Mouse (Mus musculus) embryonic facial prominence, embryonic 11.5 days (tissue): ENCODE results near the gene Zfp777. TPM values are rescaled to one million over a fixed set of nuclear protein-coding genes. Genes with fewer than 3 reads are reported as not detected.

Experiments
- ATAC-seq: fragments of 200-750 bp; cut with Nextera tagmentation; replicated peaks from 2 replicates; pipeline ENCODE4 v1.8.0; 2017; ENCODE audit warnings: low read depth; ENCODE audit not compliant: insufficient number of reproducible peaks, low FRiP score, low TSS enrichment
- DNase-seq: peaks from one replicate; pipeline ENCODE4 v3.0.0-alpha.2; 2015; ENCODE audit warnings: low spot score
- H3K27ac ChIP-seq: fragments of 300-500 bp; sonication (generic); replicated peaks from 2 replicates; pipeline ENCODE4 v1.5.1; 2014; ENCODE audit warnings: mild to moderate bottlenecking, low read depth, low read length, control low read depth
- H3K27me3 ChIP-seq: fragments of 300-500 bp; sonication (generic); 2 replicates; pipeline ENCODE4 v1.6.1; 2014; ENCODE audit warnings: mild to moderate bottlenecking, low read length, moderate library complexity, mixed read lengths; ENCODE audit not compliant: control insufficient read depth, insufficient read depth
- H3K36me3 ChIP-seq: fragments of 300-500 bp; sonication (generic); replicated peaks from 2 replicates; pipeline ENCODE4 v1.6.1; 2014; ENCODE audit warnings: low read depth, mild to moderate bottlenecking, low read length, moderate library complexity, mixed read lengths; ENCODE audit not compliant: control insufficient read depth, insufficient read depth
- H3K4me1 ChIP-seq: fragments of 300-500 bp; sonication (generic); 2 replicates; pipeline ENCODE4 v1.6.1; 2014; ENCODE audit warnings: low read length, mixed read lengths; ENCODE audit not compliant: control insufficient read depth, insufficient read depth
- H3K4me2 ChIP-seq: fragments of 300-500 bp; sonication (generic); 2 replicates; pipeline ENCODE4 v1.6.1; 2014; ENCODE audit warnings: low read depth, mild to moderate bottlenecking, control low read depth, low read length, moderate library complexity
- H3K4me3 ChIP-seq: fragments of 300-500 bp; sonication (generic); 2 replicates; pipeline ENCODE4 v1.5.1; 2014; ENCODE audit warnings: low read depth, low read length, control low read depth
- H3K9ac ChIP-seq: fragments of 300-500 bp; sonication (generic); replicated peaks from 2 replicates; pipeline ENCODE4 v1.6.1; 2014; ENCODE audit warnings: mild to moderate bottlenecking, control low read depth, low read length
- H3K9me3 ChIP-seq: fragments of 300-500 bp; sonication (generic); replicated peaks from 2 replicates; pipeline ENCODE4 v1.6.1; 2016; ENCODE audit warnings: mild to moderate bottlenecking, low read length, inconsistent platforms, mixed read lengths; ENCODE audit not compliant: control insufficient read depth
- WGBS: fragments of 180-500 bp; shearing (Covaris S2); extraction: QIAGEN DNeasy Blood & Tissue Kit; methylation state at CpG from one replicate; pipeline ENCODE4 v1.1.7; 2014; 5-methylcytosine and 5-hydroxymethylcytosine counted together
- polyA plus RNA-seq: library from polyadenylated mRNA; unstranded; fragments of >200 nt; fragmentation: Nextera tagmentation; extraction: Ambion mirVana; gene quantifications from 2 replicates; pipeline ENCODE4 v1.2.1, GENCODE M21; 2014

Gene Zfp777
- polyA plus RNA-seq, 1 experiment from 2014 or later = 7.8 TPM

DNA sequence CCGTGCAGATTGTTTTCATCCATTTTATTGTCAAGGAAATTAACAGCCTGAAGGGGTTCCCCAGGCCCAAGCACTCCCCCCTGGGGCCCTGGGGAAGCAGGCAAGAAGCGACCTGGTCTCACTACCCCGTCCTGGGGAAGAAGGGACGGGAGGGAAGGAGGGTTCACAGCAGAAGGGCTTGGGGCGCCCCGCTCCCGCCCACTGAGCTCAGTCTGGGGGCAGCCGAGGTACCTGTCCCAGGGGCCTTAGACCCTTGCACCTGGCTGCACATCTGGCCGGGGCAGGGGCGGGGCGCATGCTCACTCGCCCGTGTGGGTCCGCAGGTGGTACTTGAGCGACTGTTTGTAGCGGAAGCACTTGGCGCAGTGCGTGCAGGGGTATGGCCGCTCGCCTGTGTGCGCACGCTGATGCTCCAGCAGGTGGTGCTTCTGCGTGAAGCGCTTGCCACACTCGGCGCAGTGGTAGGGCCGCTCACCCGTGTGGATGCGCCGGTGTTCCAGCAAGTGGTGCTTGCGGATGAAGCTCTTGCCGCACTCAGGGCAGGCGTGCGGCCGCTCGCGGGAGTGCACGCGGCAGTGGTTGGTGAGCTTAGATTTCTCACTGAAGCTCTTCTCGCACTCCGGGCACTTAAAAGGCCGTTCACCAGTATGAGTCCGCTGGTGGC is 24.2 kb downstream of the Zfp777 start:
- H3K4me1 ChIP-seq = no peaks in the 10 kb centered on the region
- H3K4me2 ChIP-seq = no peak overlapping the region
- peaks cover 13% of the 10 kb centered on the region for H3K9me3 ChIP-seq
- no peak overlapping the region for H3K9ac ChIP-seq
- no peak for DNase-seq
- H3K27me3 ChIP-seq = no peaks in the 10 kb centered on the region
- ATAC-seq = peak; percentile 59
- no peak overlapping the region for H3K4me3 ChIP-seq
- no peak overlapping the region for H3K27ac ChIP-seq
- WGBS = 72% methylated on average over 42 of the region's 43 CpGs
- peaks cover 37% of the 10 kb centered on the region for H3K36me3 ChIP-seq

DNA sequence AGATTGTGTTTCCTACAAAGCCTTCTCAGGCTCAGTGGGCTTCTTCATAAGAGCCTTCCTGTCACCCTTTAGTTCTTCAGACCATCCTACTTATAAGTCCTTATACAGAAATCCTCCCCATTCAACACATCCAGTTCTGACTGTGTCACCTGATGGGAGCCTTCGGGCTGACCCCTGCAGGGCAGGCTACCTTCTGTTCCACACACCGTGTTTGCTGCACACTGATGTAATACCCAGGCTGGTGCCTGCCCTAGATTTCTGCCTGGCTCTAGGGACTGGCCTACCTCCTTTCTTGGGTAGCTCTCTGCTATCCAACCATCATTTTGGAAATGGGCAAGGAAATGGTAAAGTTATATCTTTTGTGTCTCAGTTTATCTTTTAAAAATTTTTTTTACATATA is 26.0 kb downstream of the Zfp777 start:
- H3K4me2 ChIP-seq = no peak overlapping the region
- no peaks in the 10 kb centered on the region for H3K27me3 ChIP-seq
- no peak overlapping the region for H3K9ac ChIP-seq
- H3K4me3 ChIP-seq = no peak overlapping the region
- H3K9me3 ChIP-seq = peaks cover 13% of the 10 kb centered on the region
- no peak overlapping the region for H3K27ac ChIP-seq
- WGBS = 83% methylated on average over 2 of the region's 2 CpGs
- DNase-seq = no peak
- no peaks in the 10 kb centered on the region for H3K4me1 ChIP-seq
- H3K36me3 ChIP-seq = peaks cover 34% of the 10 kb centered on the region
- no peak for ATAC-seq

DNA sequence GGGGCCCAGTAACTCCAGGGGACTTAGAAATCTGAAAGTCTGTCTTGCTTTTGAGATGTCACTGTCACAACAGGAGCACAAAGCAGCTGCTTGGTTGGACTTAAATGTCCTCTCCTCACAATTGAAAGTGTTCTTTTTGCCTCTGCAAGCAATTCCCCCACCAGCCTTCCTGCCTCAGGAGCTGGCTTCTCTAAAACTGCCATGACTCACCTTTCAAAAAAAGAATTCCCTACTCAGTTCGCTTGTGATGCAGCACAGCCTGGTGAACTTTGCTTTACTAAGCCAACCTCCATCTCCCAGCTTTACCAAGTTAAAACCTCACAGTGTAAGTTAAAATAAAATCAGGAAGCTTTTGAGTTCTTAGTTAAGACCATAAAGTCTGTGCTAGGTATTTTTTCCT is 27.0 kb downstream of the Zfp777 start:
- Histone ChIP-seq H3K9ac (no peak overlapping the region), H3K27ac (no peak overlapping the region), H3K4me3 (no peak overlapping the region), H3K36me3 (peaks cover 29% of the 10 kb centered on the region), H3K4me1 (no peaks in the 10 kb centered on the region), H3K4me2 (no peak overlapping the region), H3K27me3 (no peaks in the 10 kb centered on the region), H3K9me3 (peaks cover 13% of the 10 kb centered on the region)
- WGBS = 80% methylated on average over 1 of the region's 1 CpGs
- no peak for ATAC-seq
- no peak for DNase-seq

- Histone ChIP-seq H3K4me3 (no peak overlapping the region), H3K9me3 (peaks cover 8% of the 10 kb centered on the region), H3K9ac (no peak overlapping the region), H3K4me1 (no peaks in the 10 kb centered on the region), H3K4me2 (no peak overlapping the region), H3K27me3 (no peaks in the 10 kb centered on the region), H3K27ac (no peak overlapping the region), H3K36me3 (peaks cover 15% of the 10 kb centered on the region)
- DNase-seq (no peak), ATAC-seq (no peak)
- WGBS = 83% methylated on average over 2 of the region's 2 CpGs
Observed at GRCm38 (mm10) chr6:48020006-48020405, 28.7 kb downstream of the Zfp777 start.

DNA sequence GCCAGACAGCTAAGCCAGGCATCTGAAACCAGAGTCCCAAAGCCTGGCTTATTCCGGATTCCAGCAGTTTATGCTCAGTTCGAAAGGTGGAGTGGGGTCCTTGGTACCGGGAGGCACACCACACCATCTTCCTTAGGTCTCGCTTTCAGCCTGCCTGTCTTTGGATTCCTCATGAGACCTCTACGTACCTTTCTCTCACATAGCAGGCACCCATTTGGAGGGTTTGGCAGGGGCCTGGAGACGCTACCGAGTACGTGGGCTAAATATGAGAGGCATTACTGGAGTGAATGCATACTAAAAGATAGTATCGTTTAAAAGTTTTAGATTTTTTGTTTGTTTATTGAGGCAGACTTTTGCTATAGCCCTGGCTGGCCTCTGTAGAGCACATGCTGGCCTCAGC is 31.9 kb downstream of the Zfp777 start:
- Histone ChIP-seq H3K9me3 (no peaks in the 10 kb centered on the region), H3K4me3 (no peak overlapping the region), H3K4me2 (no peak overlapping the region; the same call in 1 of the 2 replicates), H3K36me3 (no peaks in the 10 kb centered on the region; the same call in 1 of the 2 replicates), H3K27ac (no peak overlapping the region), H3K27me3 (no peaks in the 10 kb centered on the region), H3K9ac (no peak overlapping the region), H3K4me1 (no peaks in the 10 kb centered on the region)
- ATAC-seq (no peak), DNase-seq (no peak)
- WGBS = 86% methylated on average over 9 of the region's 9 CpGs

- 0 out of 2 replicates have a peak overlapping the region, but pooled peaks have one; percentile 4 for H3K27ac ChIP-seq
- no peaks in the 10 kb centered on the region for H3K4me1 ChIP-seq
- H3K4me3 ChIP-seq = peak overlapping the region; percentile 38
- peak overlapping the region; percentile 60 for H3K4me2 ChIP-seq
- no peaks in the 10 kb centered on the region; the same call in 1 of the 2 replicates for H3K36me3 ChIP-seq
- WGBS = under 1% methylated on average over 15 of the region's 24 CpGs
- peak overlapping the region; percentile 46 for H3K9ac ChIP-seq
- ATAC-seq (peak; percentile 95), DNase-seq (peak; percentile 87)
- no peaks in the 10 kb centered on the region for H3K27me3 ChIP-seq
- H3K9me3 ChIP-seq = no peaks in the 10 kb centered on the region
Observed at GRCm38 (mm10) chr6:48016090-48016521, 32.6 kb downstream of the Zfp777 start.

- no peak for DNase-seq
- no peaks in the 10 kb centered on the region for H3K36me3 ChIP-seq
- ATAC-seq = no peak
- H3K4me3 ChIP-seq = no peak overlapping the region
- no peak overlapping the region for H3K27ac ChIP-seq
- H3K9ac ChIP-seq = no peak overlapping the region
- no peaks in the 10 kb centered on the region for H3K9me3 ChIP-seq
- H3K4me1 ChIP-seq = no peaks in the 10 kb centered on the region
- H3K4me2 ChIP-seq = no peak overlapping the region
- no peaks in the 10 kb centered on the region for H3K27me3 ChIP-seq
- WGBS = 63% methylated on average over 8 of the region's 8 CpGs
Observed at GRCm38 (mm10) chr6:48010727-48011126, 38.0 kb downstream of the Zfp777 start.

- Histone ChIP-seq H3K4me3 (no peak overlapping the region), H3K27me3 (no peaks in the 10 kb centered on the region), H3K9ac (no peak overlapping the region), H3K36me3 (no peaks in the 10 kb centered on the region), H3K9me3 (no peaks in the 10 kb centered on the region), H3K4me1 (no peaks in the 10 kb centered on the region), H3K4me2 (no peak overlapping the region), H3K27ac (no peak overlapping the region)
- ATAC-seq (no peak), DNase-seq (no peak)
- WGBS = 91% methylated on average over 9 of the region's 9 CpGs
Observed at GRCm38 (mm10) chr6:47995661-47996060, 53.0 kb downstream of the Zfp777 start.
